Mouse (Mus musculus): ENCODE data around the gene Gm28047.

- TF ChIP-seq CTCF (IDR thresholded peaks at IDR 0.05; ENCODE audit: low read depth) (no peak), EP300 (IDR thresholded peaks at IDR 0.05; ENCODE audit: low read depth) (no peak)
Measured at GRCm38 (mm10) chr15:102619486-102619885, 5.4 kb downstream of the Gm28047 start.
